Mouse (Mus musculus) midbrain, postnatal 0 days (tissue): ENCODE results near the gene Olfr420. TPM values are rescaled to one million over a fixed set of nuclear protein-coding genes. Genes with fewer than 3 reads are reported as not detected.

Experiments
- ATAC-seq: fragments of 200-750 bp; cut with Nextera tagmentation; 2 replicates; pipeline ENCODE4 v1.8.0; 2017; ENCODE audit warnings: moderate number of reproducible peaks, mild to moderate bottlenecking, moderate TSS enrichment, moderate library complexity; ENCODE audit not compliant: low FRiP score
- DNase-seq: peaks from one replicate; pipeline ENCODE4 v3.0.0-alpha.2; 2015; ENCODE audit warnings: low spot score
- H3K27ac ChIP-seq: fragments of 300-500 bp; sonication (generic); 2 replicates; pipeline ENCODE4 v1.5.1; 2014; ENCODE audit warnings: low read depth, mild to moderate bottlenecking, low read length, mixed read lengths
- H3K27me3 ChIP-seq: fragments of 300-500 bp; sonication (generic); 2 replicates; pipeline ENCODE4 v1.6.1; 2014; ENCODE audit warnings: low read length, control low read depth, mixed read lengths; ENCODE audit not compliant: insufficient read depth
- H3K36me3 ChIP-seq: fragments of 300-500 bp; sonication (generic); 2 replicates; pipeline ENCODE4 v1.6.1; 2014; ENCODE audit warnings: low read length, control low read depth, mixed read lengths; ENCODE audit not compliant: insufficient read depth
- H3K4me1 ChIP-seq: fragments of 300-500 bp; sonication (generic); 2 replicates; pipeline ENCODE4 v1.6.1; 2014; ENCODE audit warnings: mild to moderate bottlenecking, control low read depth, antibody characterized with exemption, low read length, mixed read lengths; ENCODE audit not compliant: insufficient read depth
- H3K4me2 ChIP-seq: fragments of 300-500 bp; sonication (generic); 2 replicates; pipeline ENCODE4 v1.6.1; 2014; ENCODE audit warnings: low read depth, mild to moderate bottlenecking, low read length, mixed read lengths; ENCODE audit not compliant: poor library complexity, severe bottlenecking
- H3K4me3 ChIP-seq: fragments of 300-500 bp; sonication (generic); 2 replicates; pipeline ENCODE4 v1.5.1; 2014; ENCODE audit warnings: low read depth, mild to moderate bottlenecking, low read length, moderate library complexity
- H3K9ac ChIP-seq: fragments of 300-500 bp; sonication (generic); replicated peaks from 2 replicates; pipeline ENCODE4 v1.6.1; 2014; ENCODE audit warnings: mild to moderate bottlenecking, low read length, moderate library complexity, mixed read lengths; ENCODE audit not compliant: poor library complexity, severe bottlenecking
- H3K9me3 ChIP-seq: fragments of 300-500 bp; sonication (generic); 2 replicates; pipeline ENCODE4 v1.6.1; 2016; ENCODE audit warnings: low read length, control low read depth
- CTCF ChIP-seq: IDR thresholded peaks from 2 replicates; pipeline ENCODE4 v1.5.1; 2016; ENCODE audit warnings: antibody characterized with exemption, mild to moderate bottlenecking
- WGBS: fragments of 180-500 bp; shearing (Covaris S2); extraction: QIAGEN DNeasy Blood & Tissue Kit; methylation state at CpG from one replicate; pipeline ENCODE4 v1.1.7; 2014; 5-methylcytosine and 5-hydroxymethylcytosine counted together
- polyA plus RNA-seq: library from polyadenylated mRNA; unstranded; fragments of >200 nt; fragmentation: Nextera tagmentation; extraction: Ambion mirVana; gene quantifications from 2 replicates; pipeline ENCODE4 v1.2.1, GENCODE M21; 2015
- total RNA-seq: library from RNA; depleted of rRNA; stranded (reverse); fragments of >200 nt; gene quantifications from 2 replicates; pipeline ENCODE4 v1.2.3, GENCODE M21; 2014; rRNA removed

Gene Olfr420
- total and polyA plus RNA-seq, 2 experiments from 2014 or later, result not detected

DNA sequence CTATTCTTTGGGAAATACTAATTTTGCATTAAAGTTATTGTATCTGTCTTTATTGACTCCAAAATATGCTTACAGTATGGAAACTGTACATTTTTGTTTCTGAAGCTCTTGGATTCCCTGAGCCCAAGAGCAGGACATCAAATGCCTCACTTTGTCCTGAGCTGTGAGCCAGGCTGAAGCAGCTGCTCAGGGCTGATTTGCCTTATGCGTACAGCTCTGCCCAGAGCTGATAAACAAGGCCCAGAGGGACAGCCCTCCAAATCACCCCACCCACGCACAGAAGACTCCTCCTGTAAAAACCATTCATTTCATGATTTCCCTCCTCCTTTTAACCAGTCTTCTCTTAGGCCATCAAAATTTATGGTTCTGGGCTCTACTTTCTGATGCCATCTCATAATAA, 16.1 kb downstream of the Olfr420 start:
- 48% methylated on average over 2 of the region's 2 CpGs for whole genome bisulfite sequencing
- no peak for ATAC-seq

DNA sequence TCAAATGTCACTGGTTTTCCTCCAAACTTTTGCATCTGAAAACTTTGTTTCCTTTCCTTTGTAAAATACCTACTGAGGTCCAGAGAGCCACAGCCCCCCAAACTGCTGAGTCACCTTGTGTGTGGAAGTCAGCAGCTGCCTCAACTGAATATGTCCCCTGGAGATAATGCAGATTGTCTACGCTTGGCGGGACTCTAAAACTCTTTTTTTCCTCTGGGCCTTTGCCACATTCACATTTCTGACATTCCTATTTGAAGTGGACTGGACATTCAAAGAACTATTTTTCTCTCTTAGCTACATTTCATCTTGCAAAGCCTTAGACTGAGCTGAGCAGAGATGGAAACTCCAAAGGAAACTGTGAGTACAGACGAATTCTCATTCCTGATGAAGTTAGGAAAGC, 17.2 kb downstream of the Olfr420 start, which contains the start of gene Spta1:
Spta1 (plus strand) TSS at position 172 of the 400 bp plus-strand sequence.
- Histone ChIP-seq H3K27me3 (no peaks in the 10 kb centered on the region), H3K36me3 (no peaks in the 10 kb centered on the region), H3K4me1 (no peaks in the 10 kb centered on the region), H3K4me3 (no peak within 1 kb of the TSS), H3K9ac (no peak within 1 kb of the TSS), H3K4me2 (no peak within 1 kb of the TSS), H3K9me3 (no peaks in the 10 kb centered on the region), H3K27ac (no peak within 1 kb of the TSS)
- ATAC-seq (no peak), DNase-seq (no peak)
- TF ChIP-seq CTCF, result no peak
- 27% methylated on average over 3 of the region's 3 CpGs for WGBS

More for the DNA sequence above, 16.1 kb downstream of the Olfr420 start:
- Histone ChIP-seq H3K27ac (no peak overlapping the region), H3K27me3 (no peaks in the 10 kb centered on the region), H3K36me3 (no peaks in the 10 kb centered on the region), H3K4me2 (no peak overlapping the region), H3K4me1 (no peaks in the 10 kb centered on the region), H3K4me3 (no peak overlapping the region), H3K9ac (no peak overlapping the region), H3K9me3 (no peaks in the 10 kb centered on the region)
- no peak for TF ChIP-seq CTCF
- DNase-seq, result no peak

DNA sequence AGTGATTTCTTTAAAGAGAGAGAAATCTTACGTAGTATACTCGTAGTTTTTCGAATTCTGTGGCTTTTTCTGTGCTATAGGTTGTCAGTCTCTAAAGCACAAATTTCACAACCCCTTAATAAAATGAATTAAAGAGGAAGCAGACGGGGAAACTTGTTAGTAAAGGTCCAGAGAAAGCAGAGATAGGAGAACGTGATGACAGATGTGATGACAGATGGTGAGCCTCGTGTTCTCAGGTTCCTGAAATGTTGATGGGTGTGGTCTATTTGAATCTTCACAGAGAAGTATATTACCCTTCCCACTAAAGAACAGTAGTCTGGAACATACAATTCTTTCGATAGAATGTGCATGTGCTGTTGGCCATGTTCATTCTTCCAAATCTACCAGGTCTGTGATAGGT, 49.3 kb downstream of the Olfr420 start:
- Histone ChIP-seq H3K27ac (no peak overlapping the region), H3K27me3 (no peaks in the 10 kb centered on the region), H3K36me3 (no peaks in the 10 kb centered on the region), H3K4me2 (no peak overlapping the region), H3K4me3 (no peak overlapping the region), H3K9me3 (no peaks in the 10 kb centered on the region), H3K4me1 (no peaks in the 10 kb centered on the region), H3K9ac (no peak overlapping the region)
- DNase-seq, result no peak
- no peak for TF ChIP-seq CTCF
- 89% methylated on average over 7 of the region's 7 CpGs for WGBS
- no peak for ATAC-seq

Other genes with a start within 250 kb of the Olfr420 start
- 0.80 TPM in 1 of 2 replicates, not detected in the other for gene Ifi211, start 242.6 kb upstream of the Olfr420 start, total RNA-seq
- gene Ifi211, start 242.6 kb upstream of the Olfr420 start, polyA plus RNA-seq, result 0.34 and 0.48 TPM in 2 replicates
- gene Mndal, start 213.1 kb upstream of the Olfr420 start, total RNA-seq, result 0.19 and 0.27 TPM in 2 replicates
- gene Mndal, start 213.1 kb upstream of the Olfr420 start, polyA plus RNA-seq, result 1.5 and 1.8 TPM in 2 replicates
- 0.99 and 1.5 TPM in 2 replicates for gene Ifi203, start 213.0 kb upstream of the Olfr420 start, total RNA-seq
- 0.31 and 1.4 TPM in 2 replicates for gene Ifi203, start 213.0 kb upstream of the Olfr420 start, polyA plus RNA-seq
- not detected in 2 replicates for gene Ifi202b, start 172.9 kb upstream of the Olfr420 start, total RNA-seq
- not detected in 2 replicates for gene Ifi202b, start 172.9 kb upstream of the Olfr420 start, polyA plus RNA-seq
- gene Ifi205, start 123.8 kb upstream of the Olfr420 start, total RNA-seq, result 0.11 TPM in 1 of 2 replicates, not detected in the other
- gene Ifi205, start 123.8 kb upstream of the Olfr420 start, polyA plus RNA-seq, result not detected in 2 replicates
- not detected in 2 replicates for gene Olfr433, start 114.9 kb upstream of the Olfr420 start, total RNA-seq
- gene Olfr433, start 114.9 kb upstream of the Olfr420 start, polyA plus RNA-seq, result not detected in 2 replicates
- gene Olfr432, start 106.4 kb upstream of the Olfr420 start, total RNA-seq, result not detected in 2 replicates
- not detected in 2 replicates for gene Olfr432, start 106.4 kb upstream of the Olfr420 start, polyA plus RNA-seq
- gene Olfr430, start 89.0 kb upstream of the Olfr420 start, total RNA-seq, result not detected in 2 replicates
- not detected in 2 replicates for gene Olfr430, start 89.0 kb upstream of the Olfr420 start, polyA plus RNA-seq
- not detected in 2 replicates for gene Olfr429, start 71.3 kb upstream of the Olfr420 start, total RNA-seq
- 0.10 TPM in 1 of 2 replicates, not detected in the other for gene Olfr429, start 71.3 kb upstream of the Olfr420 start, polyA plus RNA-seq
- not detected in 2 replicates for gene Olfr427, start 58.7 kb upstream of the Olfr420 start, total RNA-seq
- gene Olfr427, start 58.7 kb upstream of the Olfr420 start, polyA plus RNA-seq, result not detected in 2 replicates
- gene Olfr231, start 34.5 kb upstream of the Olfr420 start, total RNA-seq, result not detected in 2 replicates
- gene Olfr231, start 34.5 kb upstream of the Olfr420 start, polyA plus RNA-seq, result not detected in 2 replicates
- not detected in 2 replicates for gene Olfr424, start 24.1 kb upstream of the Olfr420 start, total RNA-seq
- gene Olfr424, start 24.1 kb upstream of the Olfr420 start, polyA plus RNA-seq, result not detected in 2 replicates
- gene Spta1, start 17.1 kb downstream of the Olfr420 start, total RNA-seq, result 0.16 and 0.19 TPM in 2 replicates
- gene Spta1, start 17.1 kb downstream of the Olfr420 start, polyA plus RNA-seq, result 0.04 TPM in 1 of 2 replicates, not detected in the other
- not detected in 2 replicates for gene Olfr419, start 96.4 kb downstream of the Olfr420 start, total RNA-seq
- gene Olfr419, start 96.4 kb downstream of the Olfr420 start, polyA plus RNA-seq, result not detected in 2 replicates
- gene Mptx1, start 174.9 kb downstream of the Olfr420 start, total RNA-seq, result not detected in 2 replicates
- gene Mptx1, start 174.9 kb downstream of the Olfr420 start, polyA plus RNA-seq, result not detected in 2 replicates
- gene Olfr417, start 209.5 kb downstream of the Olfr420 start, total RNA-seq, result not detected in 2 replicates
- not detected in 2 replicates for gene Olfr417, start 209.5 kb downstream of the Olfr420 start, polyA plus RNA-seq
- gene Olfr248, start 235.4 kb downstream of the Olfr420 start, total RNA-seq, result not detected in 2 replicates
- not detected in 2 replicates for gene Olfr248, start 235.4 kb downstream of the Olfr420 start, polyA plus RNA-seq